Mouse (Mus musculus) stomach, postnatal 0 days (tissue): ENCODE data around the gene Tenm3.
"Not testable (repeated sequence)": the region's sequence is repeated elsewhere in the genome, so short reads cannot be mapped to it uniquely, and the experiment has no call there.

Experiments used
- CTCF ChIP-seq: IDR thresholded peaks from 2 replicates; pipeline ENCODE4 v1.5.1; 2016; ENCODE audit warnings: antibody characterized with exemption, low read depth, mild to moderate bottlenecking, moderate library complexity
- EP300 ChIP-seq: optimal IDR thresholded peaks from 2 replicates; pipeline ENCODE3; 2016; ENCODE audit warnings: antibody characterized with exemption

- not testable (repeated sequence) for TF ChIP-seq CTCF, EP300
Observed at GRCm38 (mm10) chr8:48180146-48180545, 663.6 kb downstream of the Tenm3 start.
